Mouse (Mus musculus) liver, embryonic 13.5 days (tissue): ENCODE measurements at regions not wholly inside any gene's neighbourhood (a gene's known extent, or its start where the extent isn't known, plus 50 kb on each side); places are given as distances from the start of the nearest gene placed in this dataset.

Source experiments
- ATAC-seq: fragments of 200-750 bp; cut with Nextera tagmentation; 2 replicates; pipeline ENCODE4 v1.8.0; 2017; ENCODE audit warnings: low read depth, mild to moderate bottlenecking, moderate number of reproducible peaks, moderate library complexity
- DNase-seq: peaks from one replicate; pipeline ENCODE4 v3.0.0; 2022
- H3K27ac ChIP-seq: fragments of 300-500 bp; sonication (generic); 2 replicates; pipeline ENCODE4 v1.5.1; 2015; ENCODE audit warnings: moderate library complexity, mild to moderate bottlenecking, inconsistent platforms
- H3K27me3 ChIP-seq: fragments of 300-500 bp; sonication (generic); 2 replicates; pipeline ENCODE4 v1.6.1; 2015; ENCODE audit warnings: mild to moderate bottlenecking, inconsistent platforms
- H3K36me3 ChIP-seq: fragments of 300-500 bp; sonication (generic); 2 replicates; pipeline ENCODE4 v1.6.1; 2015; ENCODE audit warnings: mild to moderate bottlenecking, inconsistent platforms
- H3K4me1 ChIP-seq: fragments of 300-500 bp; sonication (generic); replicated peaks from 2 replicates; pipeline ENCODE4 v1.6.1; 2015; ENCODE audit warnings: inconsistent platforms
- H3K4me2 ChIP-seq: fragments of 300-500 bp; sonication (generic); 2 replicates; pipeline ENCODE4 v1.6.1; 2015; ENCODE audit warnings: inconsistent platforms, mild to moderate bottlenecking, moderate library complexity
- H3K4me3 ChIP-seq: fragments of 300-500 bp; sonication (generic); replicated peaks from 2 replicates; pipeline ENCODE4 v1.5.1; 2015; ENCODE audit warnings: mild to moderate bottlenecking, inconsistent platforms
- H3K9ac ChIP-seq: fragments of 300-500 bp; sonication (generic); 2 replicates; pipeline ENCODE4 v1.6.1; 2015; ENCODE audit warnings: mild to moderate bottlenecking, inconsistent platforms
- H3K9me3 ChIP-seq: fragments of 300-500 bp; sonication (generic); replicated peaks from 2 replicates; pipeline ENCODE4 v1.6.1; 2016; ENCODE audit warnings: inconsistent platforms
- WGBS: fragments of 180-500 bp; shearing (Covaris S2); methylation state at CpG from one replicate; pipeline ENCODE4 v1.1.7; 2015; ENCODE audit not compliant: insufficient replicate concordance; 5-methylcytosine and 5-hydroxymethylcytosine counted together

GRCm38 (mm10) chr12:117439015-117439605, 77.2 kb upstream of the Rapgef5 start:
- no peaks in the 10 kb centered on the region for H3K9me3 ChIP-seq
- no peaks in the 10 kb centered on the region for H3K27me3 ChIP-seq
- H3K4me3 ChIP-seq: no peak overlapping the region
- no peak for DNase-seq
- no peak for ATAC-seq
- H3K4me1 ChIP-seq: no peaks in the 10 kb centered on the region
- H3K9ac ChIP-seq: no peak overlapping the region
- H3K36me3 ChIP-seq: no peaks in the 10 kb centered on the region
- H3K4me2 ChIP-seq: no peak overlapping the region
- H3K27ac ChIP-seq: no peak overlapping the region
- 52% methylated on average over 11 of the region's 11 CpGs for WGBS

- Histone ChIP-seq H3K36me3 (no peaks in the 10 kb centered on the region), H3K4me1 (no peaks in the 10 kb centered on the region), H3K4me3 (no peak overlapping the region), H3K27me3 (no peaks in the 10 kb centered on the region), H3K9ac (no peak overlapping the region), H3K27ac (no peak overlapping the region), H3K9me3 (no peaks in the 10 kb centered on the region), H3K4me2 (no peak overlapping the region)
- 54% methylated on average over 4 of the region's 4 CpGs for WGBS
- ATAC-seq (no peak), DNase-seq (no peak)
These were observed 71.9 kb upstream of the Rapgef5 start for GRCm38 (mm10) chr12:117444247-117444989.

- no peak for DNase-seq
- ATAC-seq: 0 out of 2 replicates have a peak, but pooled peaks have one; percentile 20
- 0 out of 2 replicates have a peak overlapping the region, but pooled peaks have one; percentile 8 for H3K4me3 ChIP-seq
These were observed 69.1 kb upstream of the Rapgef5 start for GRCm38 (mm10) chr12:117447223-117447622.

GRCm38 (mm10) chr12:117447843-117448728, 68.2 kb upstream of the Rapgef5 start:
- DNase-seq: no peak

More at GRCm38 (mm10) chr12:117447223-117447622, 69.1 kb upstream of the Rapgef5 start:
- 8% methylated on average over 10 of the region's 10 CpGs for WGBS
- Histone ChIP-seq H3K9me3 (no peaks in the 10 kb centered on the region), H3K4me1 (no peaks in the 10 kb centered on the region), H3K9ac (no peak overlapping the region), H3K27ac (no peak overlapping the region), H3K4me2 (peak overlapping the region; percentile 48), H3K27me3 (no peaks in the 10 kb centered on the region), H3K36me3 (no peaks in the 10 kb centered on the region)

GRCm38 (mm10) chr12:117449080-117449479, 67.2 kb upstream of the Rapgef5 start:
- ATAC-seq (no peak), DNase-seq (no peak)
- H3K27ac ChIP-seq: no peak overlapping the region
- WGBS: 74% methylated on average over 2 of the region's 2 CpGs
- H3K4me3 ChIP-seq: no peak overlapping the region
- H3K4me2 ChIP-seq: no peak overlapping the region
- no peak overlapping the region for H3K9ac ChIP-seq
- H3K9me3 ChIP-seq: no peaks in the 10 kb centered on the region
- no peaks in the 10 kb centered on the region for H3K27me3 ChIP-seq
- H3K36me3 ChIP-seq: no peaks in the 10 kb centered on the region
- H3K4me1 ChIP-seq: no peaks in the 10 kb centered on the region

More at GRCm38 (mm10) chr12:117447843-117448728, 68.2 kb upstream of the Rapgef5 start:
- WGBS: 64% methylated on average over 19 of the region's 19 CpGs
- H3K4me1 ChIP-seq: no peaks in the 10 kb centered on the region
- no peak overlapping the region for H3K9ac ChIP-seq
- H3K4me3 ChIP-seq: no peak overlapping the region
- no peaks in the 10 kb centered on the region for H3K27me3 ChIP-seq
- no peak overlapping the region for H3K27ac ChIP-seq
- H3K4me2 ChIP-seq: no peak overlapping the region
- no peak for ATAC-seq
- no peaks in the 10 kb centered on the region for H3K9me3 ChIP-seq
- H3K36me3 ChIP-seq: no peaks in the 10 kb centered on the region

GRCm38 (mm10) chr12:117450106-117450505, 66.2 kb upstream of the Rapgef5 start:
- H3K4me1 ChIP-seq: no peaks in the 10 kb centered on the region
- ATAC-seq (no peak), DNase-seq (no peak)
- H3K27ac ChIP-seq: no peak overlapping the region
- no peak overlapping the region for H3K4me3 ChIP-seq
- H3K9ac ChIP-seq: no peak overlapping the region
- no peaks in the 10 kb centered on the region for H3K27me3 ChIP-seq
- no peak overlapping the region for H3K4me2 ChIP-seq
- no peaks in the 10 kb centered on the region for H3K36me3 ChIP-seq
- H3K9me3 ChIP-seq: no peaks in the 10 kb centered on the region

GRCm38 (mm10) chr12:117450871-117451270, 65.4 kb upstream of the Rapgef5 start:
- H3K27me3 ChIP-seq: no peaks in the 10 kb centered on the region
- no peak overlapping the region for H3K27ac ChIP-seq
- ATAC-seq (no peak), DNase-seq (no peak)
- no peak overlapping the region for H3K4me2 ChIP-seq
- no peaks in the 10 kb centered on the region for H3K4me1 ChIP-seq
- no peak overlapping the region for H3K9ac ChIP-seq
- no peaks in the 10 kb centered on the region for H3K9me3 ChIP-seq
- WGBS: 47% methylated on average over 3 of the region's 3 CpGs
- H3K36me3 ChIP-seq: no peaks in the 10 kb centered on the region
- no peak overlapping the region for H3K4me3 ChIP-seq

GRCm38 (mm10) chr12:117451441-117451840, 64.8 kb upstream of the Rapgef5 start:
- H3K4me1 ChIP-seq: no peaks in the 10 kb centered on the region
- H3K9me3 ChIP-seq: no peaks in the 10 kb centered on the region
- H3K4me3 ChIP-seq: no peak overlapping the region
- ATAC-seq (no peak), DNase-seq (no peak)
- H3K27ac ChIP-seq: no peak overlapping the region
- 38% methylated on average over 4 of the region's 4 CpGs for WGBS
- H3K36me3 ChIP-seq: no peaks in the 10 kb centered on the region
- H3K4me2 ChIP-seq: no peak overlapping the region
- no peaks in the 10 kb centered on the region for H3K27me3 ChIP-seq
- H3K9ac ChIP-seq: no peak overlapping the region

- H3K4me2 ChIP-seq: no peak overlapping the region
- no peaks in the 10 kb centered on the region for H3K27me3 ChIP-seq
- H3K36me3 ChIP-seq: no peaks in the 10 kb centered on the region
- H3K9ac ChIP-seq: no peak overlapping the region
- DNase-seq (no peak), ATAC-seq (no peak)
- H3K9me3 ChIP-seq: no peaks in the 10 kb centered on the region
- WGBS: 27% methylated on average over 7 of the region's 7 CpGs
- H3K4me1 ChIP-seq: no peaks in the 10 kb centered on the region
- H3K4me3 ChIP-seq: no peak overlapping the region
- no peak overlapping the region for H3K27ac ChIP-seq
These were observed 60.5 kb upstream of the Rapgef5 start for GRCm38 (mm10) chr12:117455800-117456199.

- Histone ChIP-seq H3K4me1 (no peaks in the 10 kb centered on the region), H3K4me2 (no peak overlapping the region), H3K9me3 (no peaks in the 10 kb centered on the region), H3K9ac (no peak overlapping the region), H3K36me3 (no peaks in the 10 kb centered on the region), H3K27ac (no peak overlapping the region), H3K27me3 (no peaks in the 10 kb centered on the region), H3K4me3 (no peak overlapping the region)
- ATAC-seq (no peak), DNase-seq (no peak)
- WGBS: 22% methylated on average over 9 of the region's 9 CpGs
These were observed 57.9 kb upstream of the Rapgef5 start for GRCm38 (mm10) chr12:117458132-117459070.
